Mouse (Mus musculus) cerebellum, postnatal 36 days (tissue): ENCODE measurements at regions not wholly inside any gene's neighbourhood (a gene's known extent, or its start where the extent isn't known, plus 50 kb on each side); places are given as distances from the start of the nearest gene placed in this dataset.

Source experiments
- DNase-seq, 2 experiments: peaks; one replicate each; pipeline ENCODE4 v3.0.0; 2021 to 2022; ENCODE audit warnings: mixed read lengths in 2 of 2

GRCm38 (mm10) chr7:77933366-77933765 lies 804.4 kb downstream of the Ntrk3 start:
- no peak for DNase-seq

DNA sequence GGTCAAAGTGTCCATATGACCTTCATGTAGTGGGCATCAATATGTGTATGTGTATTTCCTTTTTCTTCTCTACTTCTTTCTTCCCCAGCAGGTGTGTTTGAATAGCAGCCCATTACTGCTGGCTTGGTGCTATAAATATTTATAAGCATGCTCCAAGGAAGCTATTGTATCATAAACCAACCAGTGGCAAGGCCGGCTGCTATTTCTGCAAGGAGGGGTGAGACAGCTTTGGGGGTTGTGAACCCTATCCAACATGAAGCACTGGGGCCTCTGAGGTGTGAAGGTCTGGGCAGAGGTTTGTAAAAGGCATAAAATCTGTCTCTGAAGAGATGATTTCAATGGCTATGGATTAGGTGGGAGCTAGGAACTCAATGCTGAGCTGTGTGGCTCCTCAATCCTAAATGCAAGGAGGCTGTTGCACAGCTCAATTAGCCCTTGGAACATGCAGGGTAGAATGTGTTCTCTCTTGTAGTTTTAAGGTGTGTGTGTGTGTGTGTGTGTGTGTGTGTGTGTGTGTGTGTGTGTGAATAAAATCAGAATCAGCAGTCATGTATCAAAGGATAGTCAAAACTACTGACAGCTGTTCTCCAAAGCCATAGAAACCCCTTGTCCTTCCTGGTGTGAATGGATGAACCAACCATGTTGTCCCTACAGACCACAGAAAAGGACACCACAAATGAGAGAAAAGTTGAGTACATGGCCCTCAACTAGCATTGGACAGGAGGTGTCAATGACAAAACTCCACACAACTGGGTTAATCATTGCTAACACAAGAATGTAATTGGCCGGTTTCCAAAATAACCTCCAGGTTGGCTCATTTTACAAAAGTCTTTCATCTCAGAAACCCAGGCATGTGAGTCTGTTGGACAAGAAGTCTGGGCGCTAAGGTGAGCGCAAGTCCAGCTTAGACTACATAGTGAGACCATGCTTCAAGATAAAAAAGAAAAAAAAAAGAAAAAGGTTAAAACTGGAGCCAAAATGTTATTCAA lies 809.0 kb downstream of the Ntrk3 start:
- no peak for DNase-seq

DNA sequence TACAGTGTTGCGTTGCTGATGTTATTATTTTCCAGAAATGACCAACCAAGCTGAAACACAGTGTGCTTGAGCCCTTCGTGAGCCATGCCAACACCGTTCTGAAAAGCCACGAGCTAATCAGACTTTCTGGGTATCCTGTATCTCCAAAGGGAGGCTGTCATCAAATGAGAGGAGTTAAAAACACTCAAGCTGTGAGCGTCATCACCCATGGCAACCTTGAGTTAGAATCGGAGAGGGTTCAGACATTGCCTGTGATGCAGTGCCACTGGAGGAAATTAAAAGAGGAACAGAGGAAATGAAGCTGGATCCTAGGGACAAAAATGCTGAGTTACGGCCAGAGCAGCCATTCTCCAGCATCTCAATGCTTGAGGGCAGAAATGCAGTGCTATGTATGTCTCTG lies 838.6 kb downstream of the Ntrk3 start:
- DNase-seq, result no peak

GRCm38 (mm10) chr7:77888543-77888942 lies 849.3 kb downstream of the Ntrk3 start:
- DNase-seq, result no peak

- DNase-seq, result no peak
Measured at GRCm38 (mm10) chr7:77882605-77883354, 855.0 kb downstream of the Ntrk3 start.

- no peak for DNase-seq
Measured at GRCm38 (mm10) chr7:77867518-77867917, 870.3 kb downstream of the Ntrk3 start.

DNA sequence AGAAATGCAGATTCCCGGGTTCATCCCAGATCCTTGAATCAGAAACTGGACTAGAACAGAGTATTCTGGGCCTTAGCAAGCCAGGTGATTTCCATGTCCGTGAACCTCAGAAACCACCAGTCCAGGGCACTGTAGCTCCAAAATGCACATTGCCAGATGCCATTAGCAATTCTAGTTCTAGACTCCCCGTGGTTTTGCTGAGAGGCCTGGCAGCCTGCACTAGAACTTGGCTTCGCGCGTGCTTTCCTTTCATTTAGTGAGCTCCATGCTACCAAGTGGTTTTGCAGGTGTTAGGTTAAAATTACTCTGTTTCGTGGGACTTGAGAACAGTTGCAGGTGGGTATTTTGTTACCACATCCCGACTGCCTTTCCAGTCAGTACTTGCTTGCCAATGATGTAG lies 876.0 kb downstream of the Ntrk3 start:
- DNase-seq, result peak; percentile 10 to 13

DNA sequence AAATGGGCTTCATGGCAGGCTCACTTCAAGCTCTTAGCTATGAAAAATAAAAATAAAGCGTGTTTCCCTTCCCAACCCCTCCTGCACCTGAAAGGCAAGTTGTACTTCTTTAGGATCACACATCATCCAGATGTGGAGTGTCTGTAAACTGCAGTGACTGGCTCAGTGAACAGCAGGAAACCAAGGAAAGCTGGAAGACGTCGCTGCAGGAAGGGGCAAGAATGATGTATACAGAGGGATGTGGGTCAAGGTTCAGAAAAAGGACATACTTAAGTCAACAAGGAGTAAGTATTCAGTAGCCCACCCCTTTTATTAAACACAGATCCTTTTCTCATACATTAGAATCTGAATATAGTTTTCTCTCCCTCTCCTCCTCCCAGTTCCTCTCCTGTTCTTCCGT lies 879.4 kb downstream of the Ntrk3 start:
- no peak for DNase-seq

GRCm38 (mm10) chr7:77857979-77858378 lies 879.8 kb downstream of the Ntrk3 start:
- no peak for DNase-seq

- no peak for DNase-seq
Measured at GRCm38 (mm10) chr7:77855653-77856239, 882.1 kb downstream of the Ntrk3 start.

- no peak for DNase-seq
Measured at GRCm38 (mm10) chr7:77855077-77855476, 882.7 kb downstream of the Ntrk3 start.

DNA sequence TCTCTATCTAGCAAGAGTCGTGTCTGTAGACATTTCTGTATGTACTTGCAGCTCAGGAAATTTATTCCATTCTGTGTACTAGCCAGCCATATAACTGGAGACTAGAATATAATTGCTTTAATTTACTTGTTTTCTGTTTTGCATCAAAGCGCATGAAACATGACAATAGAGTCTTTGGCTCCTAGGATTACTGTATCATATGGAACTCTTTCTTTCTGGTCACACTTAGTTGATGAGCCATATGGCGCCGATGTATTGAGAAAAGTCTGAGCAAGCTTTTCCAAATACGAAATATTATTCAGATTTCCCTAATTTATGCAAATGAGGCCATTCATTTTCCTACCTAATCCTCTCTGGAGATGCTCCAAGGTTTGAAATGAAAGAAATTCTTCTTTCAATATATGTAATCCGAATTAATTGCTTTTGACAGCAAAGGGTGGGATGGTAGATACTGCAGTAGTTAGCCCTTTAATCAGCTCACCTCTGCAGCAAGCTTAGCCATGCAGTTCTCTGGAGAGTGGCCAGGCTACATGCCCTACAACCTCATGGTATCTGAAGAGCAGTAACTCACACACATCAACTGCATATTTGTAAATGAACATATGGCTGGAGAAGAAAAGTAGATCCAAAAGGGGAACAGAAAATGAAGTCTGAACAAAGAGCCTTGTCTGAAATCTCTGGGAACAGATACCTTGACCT lies 913.4 kb downstream of the Ntrk3 start:
- no peak for DNase-seq

DNA sequence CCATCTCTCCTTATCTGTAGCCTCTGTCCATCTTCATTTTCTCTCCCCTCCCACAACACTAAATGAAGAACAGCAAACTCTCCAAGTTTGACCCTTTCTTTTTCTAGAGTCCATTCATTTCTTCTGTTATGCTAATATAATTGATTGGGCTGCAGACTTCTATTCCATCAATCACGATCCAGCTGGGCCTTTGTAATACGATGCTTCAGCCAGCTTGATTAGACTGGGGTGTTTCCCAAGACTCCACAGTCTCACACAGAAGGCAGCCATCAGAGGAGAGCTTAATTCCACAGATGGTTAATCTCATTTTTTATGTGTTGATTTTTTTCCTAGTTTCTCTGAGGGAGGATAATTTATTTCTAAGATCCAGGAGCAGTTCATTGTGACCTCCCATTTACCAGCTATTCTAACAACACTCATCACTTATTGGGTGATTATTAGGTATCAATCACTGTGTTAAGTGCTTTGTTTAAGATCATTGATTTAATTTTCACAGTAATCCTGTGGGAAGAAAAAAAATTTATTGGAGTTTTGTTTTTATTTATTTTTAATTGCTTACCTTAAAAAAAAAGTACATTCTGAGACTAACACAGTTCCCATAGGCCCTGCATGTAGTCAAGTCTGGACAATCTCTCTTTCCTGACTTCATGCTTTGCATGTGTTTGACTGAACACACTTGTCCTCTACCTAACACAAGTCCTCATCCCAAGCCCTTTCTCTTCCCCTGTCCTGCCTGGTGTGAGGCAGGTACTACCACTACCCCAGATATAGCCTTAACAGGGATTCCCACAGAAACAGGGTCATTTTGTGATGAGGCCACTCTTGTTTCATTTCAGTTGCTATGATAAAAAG lies 925.5 kb downstream of the Ntrk3 start:
- no peak for DNase-seq

DNA sequence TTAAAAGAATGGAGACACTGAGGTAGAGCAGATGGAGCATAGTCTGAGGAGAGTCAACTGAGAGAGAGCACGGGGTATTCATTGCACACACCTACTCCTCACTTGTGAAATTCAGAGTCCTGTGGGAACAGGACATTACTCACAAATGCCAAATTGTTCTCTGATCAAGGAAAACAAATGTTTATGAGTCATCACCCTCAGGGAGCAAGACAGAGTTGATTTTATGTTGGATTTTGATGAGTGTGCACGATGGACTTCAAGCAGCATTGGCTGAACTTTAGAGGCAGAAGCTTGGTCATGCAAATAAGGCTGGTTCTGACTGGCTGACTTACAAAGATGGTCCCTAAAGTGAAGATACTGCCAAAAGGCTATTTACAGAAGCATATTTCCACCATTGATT lies 951.0 kb downstream of the Ntrk3 start:
- DNase-seq, result no peak

GRCm38 (mm10) chr7:77771711-77772449 lies 965.9 kb downstream of the Ntrk3 start:
- DNase-seq, result no peak

DNA sequence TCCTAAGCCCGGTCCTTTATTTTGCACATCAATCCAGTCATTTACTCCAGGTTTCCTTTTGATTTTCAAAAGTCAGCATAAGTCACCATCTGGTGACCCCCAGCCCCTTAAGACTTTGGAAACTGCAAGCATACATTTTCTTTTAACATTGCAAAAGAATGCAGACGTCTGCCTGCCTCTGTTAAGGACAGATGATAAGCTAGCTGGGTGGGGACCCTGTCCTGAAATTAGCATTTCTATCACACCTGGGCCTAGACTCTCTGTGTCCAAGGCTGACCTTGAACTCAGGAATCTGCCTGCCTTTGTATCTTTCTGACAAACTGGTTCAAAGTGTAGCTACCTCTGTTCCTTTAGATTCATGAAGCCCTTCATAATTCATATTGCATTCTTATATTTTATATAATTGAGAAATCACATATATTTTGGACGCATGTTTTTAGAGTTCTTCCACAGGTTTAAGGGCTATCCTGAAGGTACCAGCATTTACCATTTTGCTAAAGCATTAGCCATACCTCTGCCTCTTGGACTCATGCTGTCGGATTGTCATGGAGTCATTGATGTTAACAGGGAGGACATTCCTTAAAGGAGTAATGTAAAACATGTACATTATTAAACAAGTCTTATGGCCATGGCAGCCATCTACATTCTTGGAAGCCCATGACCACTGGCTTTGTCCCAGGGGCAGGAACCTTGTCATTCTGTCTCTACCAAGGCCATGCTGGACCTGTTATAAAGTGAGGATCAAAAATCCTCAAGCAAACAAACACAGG lies 998.6 kb downstream of the Ntrk3 start:
- DNase-seq, result no peak
